ENCODE assay signal across 18 mouse cellular contexts in genomic region chr2:61296606-61297005, GRCm38 (mm10).
DNase-seq lines count a peak whose midpoint lies in the region; ATAC-seq and TF ChIP-seq lines count a peak whose summit lies in the region.
"Had no signal": no experiment of that assay in that cellular context is flagged by ENCODE, and none has a peak within 500 bp of the region (broad histone marks: within the 10 kb centered on the region; RNA-seq: fewer than 3 reads in every experiment).

No protein-coding gene starts in this region.

- no peak overlapping the region for H3K4me3 ChIP-seq in heart, embryonic 13.5 days
- H3K4me3 ChIP-seq in lung, embryonic 15.5 days: no peak overlapping the region
- no peak overlapping the region for H3K4me3 ChIP-seq in myocyte
- H3K4me3 ChIP-seq: embryonic facial prominence, embryonic 13.5 days; hindbrain, embryonic 15.5 days; intestine, embryonic 15.5 days; limb, embryonic 13.5 days; midbrain, embryonic 13.5 days; neural tube, embryonic 13.5 days had no signal

- no peak overlapping the region for H3ac ChIP-seq in myocyte (ENCODE audit: control insufficient read depth, insufficient read length)

- WGBS in heart, embryonic 13.5 days: 71% methylated on average over 6 of the region's 6 CpGs
- 73% methylated on average over 6 of the region's 6 CpGs for WGBS in lung, embryonic 15.5 days

- no peaks in the 10 kb centered on the region for H3K9me3 ChIP-seq in heart, embryonic 13.5 days
- H3K9me3 ChIP-seq in lung, embryonic 15.5 days: no peaks in the 10 kb centered on the region
- H3K9me3 ChIP-seq: embryonic facial prominence, embryonic 13.5 days; G1E; hindbrain, embryonic 15.5 days; intestine, embryonic 15.5 days; limb, embryonic 13.5 days; midbrain, embryonic 13.5 days; neural tube, embryonic 13.5 days had no signal

- no peaks in the 10 kb centered on the region for H3K27me3 ChIP-seq in heart, embryonic 13.5 days (replicated peaks)
- H3K27me3 ChIP-seq in lung, embryonic 15.5 days: no peaks in the 10 kb centered on the region
- H3K27me3 ChIP-seq in myocyte (ENCODE audit: control insufficient read depth, insufficient read depth, insufficient read length): no peaks in the 10 kb centered on the region
- H3K27me3 ChIP-seq: embryonic facial prominence, embryonic 13.5 days; hindbrain, embryonic 15.5 days; intestine, embryonic 15.5 days; limb, embryonic 13.5 days; midbrain, embryonic 13.5 days; neural tube, embryonic 13.5 days had no signal

- TF ChIP-seq POLR2A in myocyte (IDR thresholded peaks at IDR 0.05; ENCODE audit: insufficient read length, low read depth): no peak

- no peaks in the 10 kb centered on the region for H3K79me2 ChIP-seq in myocyte (ENCODE audit: control insufficient read depth, insufficient read depth)

- no peak overlapping the region for H3K4me2 ChIP-seq in heart, embryonic 13.5 days
- H3K4me2 ChIP-seq in lung, embryonic 15.5 days: no peak overlapping the region
- peak overlapping the region; percentile 66 for H3K4me2 ChIP-seq in myocyte (ENCODE audit: low read depth)
- H3K4me2 ChIP-seq: embryonic facial prominence, embryonic 13.5 days; hindbrain, embryonic 15.5 days; intestine, embryonic 15.5 days; limb, embryonic 13.5 days; midbrain, embryonic 13.5 days; neural tube, embryonic 13.5 days had no signal

- peaks cover 25% of the 10 kb centered on the region for H3K4me1 ChIP-seq in heart, embryonic 13.5 days
- H3K4me1 ChIP-seq in lung, embryonic 15.5 days: peaks cover 24% of the 10 kb centered on the region
- H3K4me1 ChIP-seq: hindbrain, embryonic 15.5 days; limb, embryonic 13.5 days; midbrain, embryonic 13.5 days; neural tube, embryonic 13.5 days had no signal

- no peaks in the 10 kb centered on the region for H3K36me3 ChIP-seq in heart, embryonic 13.5 days
- no peaks in the 10 kb centered on the region for H3K36me3 ChIP-seq in lung, embryonic 15.5 days
- no peaks in the 10 kb centered on the region for H3K36me3 ChIP-seq in myocyte (ENCODE audit: control insufficient read depth, insufficient read depth)
- H3K36me3 ChIP-seq: embryonic facial prominence, embryonic 13.5 days; G1E; hindbrain, embryonic 15.5 days; intestine, embryonic 15.5 days; limb, embryonic 13.5 days; midbrain, embryonic 13.5 days; neural tube, embryonic 13.5 days had no signal

- no peak for ATAC-seq in heart, embryonic 13.5 days (ENCODE audit: extremely low read depth, insufficient number of reproducible peaks, low FRiP score, low TSS enrichment)
- no peak for ATAC-seq in lung, embryonic 15.5 days (ENCODE audit: borderline replicate concordance, extremely low read depth, low FRiP score, low TSS enrichment)
- ATAC-seq: forebrain, embryonic 14.5 days; intestine, embryonic 15.5 days; midbrain, embryonic 13.5 days had no signal

- no peak overlapping the region for H3K9ac ChIP-seq in heart, embryonic 13.5 days
- no peak overlapping the region for H3K9ac ChIP-seq in lung, embryonic 15.5 days
- H3K9ac ChIP-seq: embryonic facial prominence, embryonic 13.5 days; hindbrain, embryonic 15.5 days; intestine, embryonic 15.5 days; limb, embryonic 13.5 days; midbrain, embryonic 13.5 days; neural tube, embryonic 13.5 days had no signal

- H3K27ac ChIP-seq in heart, embryonic 13.5 days (replicated peaks): peak overlapping the region; percentile 58
- peak overlapping the region; percentile 64 for H3K27ac ChIP-seq in lung, embryonic 15.5 days
- H3K27ac ChIP-seq: embryonic facial prominence, embryonic 13.5 days; hindbrain, embryonic 15.5 days; intestine, embryonic 15.5 days; limb, embryonic 13.5 days; midbrain, embryonic 13.5 days; neural tube, embryonic 13.5 days had no signal

- DNase-seq in heart, adult 9 months (ENCODE audit: low spot score in 2 of 2): no peak
- no peak for DNase-seq in lung, postnatal 25 days (ENCODE audit: low spot score)
- DNase-seq in NIH3T3 (ENCODE audit: low read depth): peak; percentile 51
- no peak for DNase-seq in layer of hippocampus, adult 11-12 months (ENCODE audit: low spot score)
- DNase-seq: cerebellum, adult 9-10 months; right cerebral cortex, adult 18-20 months; thymus, postnatal 25 days had no signal

TF ChIP-seq in myocyte, 11 proteins besides CTCF, POLR2A, EP300 and RAD21:
- no peak for TF ChIP-seq E2F4 (IDR thresholded peaks at IDR 0.05; ENCODE audit: insufficient read depth)
- TF ChIP-seq REST (IDR thresholded peaks at IDR 0.05; ENCODE audit: insufficient read depth, insufficient read length): no peak
- TF ChIP-seq MYOG (IDR thresholded peaks at IDR 0.05; ENCODE audit: control insufficient read depth in 1 of 3, insufficient read depth in 1 of 3, insufficient read length in 2 of 3, low read depth in 2 of 3): no peak
- TF ChIP-seq POLR2AphosphoS2 (IDR thresholded peaks at IDR 0.05; ENCODE audit: insufficient read length, low read depth): no peak
- TF ChIP-seq TCF12 (IDR thresholded peaks at IDR 0.05; ENCODE audit: insufficient read depth, poor library complexity, severe bottlenecking): no peak
- TF ChIP-seq MYOD1 (IDR thresholded peaks at IDR 0.05; ENCODE audit: control insufficient read depth in 1 of 3, insufficient read length in 2 of 3, low read depth in 2 of 3): no peak
- no peak for TF ChIP-seq CEBPB (IDR thresholded peaks at IDR 0.05; ENCODE audit: insufficient read depth, poor library complexity, severe bottlenecking)
- no peak for TF ChIP-seq MAX (IDR thresholded peaks at IDR 0.05; ENCODE audit: low read depth)
- TF ChIP-seq TCF3 (IDR thresholded peaks at IDR 0.05; ENCODE audit: insufficient read length, low read depth): no peak
- TF ChIP-seq SRF (IDR thresholded peaks at IDR 0.05; ENCODE audit: control insufficient read depth, insufficient read length, low read depth): no peak
- TF ChIP-seq USF1 (IDR thresholded peaks at IDR 0.05; ENCODE audit: low read depth): no peak
